Mouse (Mus musculus): ENCODE data around the gene Dnmt1. TPM values are rescaled to one million over a fixed set of nuclear protein-coding genes. Genes with fewer than 3 reads are reported as not detected.

Dnmt1 gene
- total and polyA plus RNA-seq, 3 experiments = 89.9 to 145 (median 121) TPM

Other genes with a start within 250 kb of the Dnmt1 start
- gene Olfm2, start 213.5 kb downstream of the Dnmt1 start, total RNA-seq (2012; rRNA removed) = 0.08 TPM in 1 of 2 replicates, not detected in the other
- gene Olfm2, start 213.5 kb downstream of the Dnmt1 start, total RNA-seq (2014; rRNA removed) = not detected in 2 replicates
- 0.14 and 0.47 TPM in 2 replicates for gene Olfm2, start 213.5 kb downstream of the Dnmt1 start, polyA plus RNA-seq (2012; ENCODE audit: insufficient read length, low read depth)
- gene Col5a3, start 144.8 kb downstream of the Dnmt1 start, total RNA-seq (2012; rRNA removed) = 0.08 and 0.25 TPM in 2 replicates
- not detected in 2 replicates for gene Col5a3, start 144.8 kb downstream of the Dnmt1 start, total RNA-seq (2014; rRNA removed)
- 0.04 TPM in 1 of 2 replicates, not detected in the other for gene Col5a3, start 144.8 kb downstream of the Dnmt1 start, polyA plus RNA-seq (2012; ENCODE audit: insufficient read length, low read depth)
- not detected in 2 replicates for gene Rdh8, start 141.4 kb downstream of the Dnmt1 start, total RNA-seq (2012; rRNA removed)
- not detected in 2 replicates for gene Rdh8, start 141.4 kb downstream of the Dnmt1 start, total RNA-seq (2014; rRNA removed)
- gene Rdh8, start 141.4 kb downstream of the Dnmt1 start, polyA plus RNA-seq (2012; ENCODE audit: insufficient read length, low read depth) = not detected in 2 replicates
- 18.8 and 25.2 TPM in 2 replicates for gene A230050P20Rik, start 91.2 kb downstream of the Dnmt1 start, total RNA-seq (2012; rRNA removed)
- gene A230050P20Rik, start 91.2 kb downstream of the Dnmt1 start, total RNA-seq (2014; rRNA removed) = 3.3 and 3.7 TPM in 2 replicates
- 11.0 and 11.2 TPM in 2 replicates for gene A230050P20Rik, start 91.2 kb downstream of the Dnmt1 start, polyA plus RNA-seq (2012; ENCODE audit: insufficient read length, low read depth)
- 3.4 and 11.8 TPM in 2 replicates for gene Angptl6, start 80.2 kb downstream of the Dnmt1 start, total RNA-seq (2012; rRNA removed)
- gene Angptl6, start 80.2 kb downstream of the Dnmt1 start, total RNA-seq (2014; rRNA removed) = 1.4 and 2.0 TPM in 2 replicates
- 0.57 and 1.1 TPM in 2 replicates for gene Angptl6, start 80.2 kb downstream of the Dnmt1 start, polyA plus RNA-seq (2012; ENCODE audit: insufficient read length, low read depth)
- gene Ppan, start 71.7 kb downstream of the Dnmt1 start, total RNA-seq (2012; rRNA removed) = 346 and 359 TPM in 2 replicates
- gene Ppan, start 71.7 kb downstream of the Dnmt1 start, total RNA-seq (2014; rRNA removed) = 242 and 272 TPM in 2 replicates
- 359 and 389 TPM in 2 replicates for gene Ppan, start 71.7 kb downstream of the Dnmt1 start, polyA plus RNA-seq (2012; ENCODE audit: insufficient read length, low read depth)
- gene Eif3g, start 61.3 kb downstream of the Dnmt1 start, total RNA-seq (2012; rRNA removed) = 293 and 340 TPM in 2 replicates
- 205 and 211 TPM in 2 replicates for gene Eif3g, start 61.3 kb downstream of the Dnmt1 start, total RNA-seq (2014; rRNA removed)
- gene Eif3g, start 61.3 kb downstream of the Dnmt1 start, polyA plus RNA-seq (2012; ENCODE audit: insufficient read length, low read depth) = 387 and 392 TPM in 2 replicates
- 1.6 and 2.0 TPM in 2 replicates for gene S1pr2, start 16.9 kb upstream of the Dnmt1 start, total RNA-seq (2012; rRNA removed)
- 0.84 and 1.3 TPM in 2 replicates for gene S1pr2, start 16.9 kb upstream of the Dnmt1 start, total RNA-seq (2014; rRNA removed)
- 1.4 and 3.2 TPM in 2 replicates for gene S1pr2, start 16.9 kb upstream of the Dnmt1 start, polyA plus RNA-seq (2012; ENCODE audit: insufficient read length, low read depth)
- 98.7 and 103 TPM in 2 replicates for gene Mrpl4, start 42.9 kb upstream of the Dnmt1 start, total RNA-seq (2012; rRNA removed)
- 42.1 and 43.9 TPM in 2 replicates for gene Mrpl4, start 42.9 kb upstream of the Dnmt1 start, total RNA-seq (2014; rRNA removed)
- gene Mrpl4, start 42.9 kb upstream of the Dnmt1 start, polyA plus RNA-seq (2012; ENCODE audit: insufficient read length, low read depth) = 83.6 and 94.8 TPM in 2 replicates
- gene Icam1, start 56.1 kb upstream of the Dnmt1 start, total RNA-seq (2012; rRNA removed) = 128 and 202 TPM in 2 replicates
- 101 and 102 TPM in 2 replicates for gene Icam1, start 56.1 kb upstream of the Dnmt1 start, total RNA-seq (2014; rRNA removed)
- gene Icam1, start 56.1 kb upstream of the Dnmt1 start, polyA plus RNA-seq (2012; ENCODE audit: insufficient read length, low read depth) = 64.2 and 70.6 TPM in 2 replicates
- gene Icam4, start 69.5 kb upstream of the Dnmt1 start, total RNA-seq (2012; rRNA removed) = 2.9 and 3.1 TPM in 2 replicates
- gene Icam4, start 69.5 kb upstream of the Dnmt1 start, total RNA-seq (2014; rRNA removed) = 1.1 and 1.2 TPM in 2 replicates
- gene Icam4, start 69.5 kb upstream of the Dnmt1 start, polyA plus RNA-seq (2012; ENCODE audit: insufficient read length, low read depth) = 0.72 and 0.96 TPM in 2 replicates
- 4.9 TPM in 2 replicates for gene Icam5, start 72.2 kb upstream of the Dnmt1 start, total RNA-seq (2012; rRNA removed)
- 0.89 and 1.0 TPM in 2 replicates for gene Icam5, start 72.2 kb upstream of the Dnmt1 start, total RNA-seq (2014; rRNA removed)
- gene Icam5, start 72.2 kb upstream of the Dnmt1 start, polyA plus RNA-seq (2012; ENCODE audit: insufficient read length, low read depth) = 1.6 and 1.7 TPM in 2 replicates
- gene Zglp1, start 107.2 kb upstream of the Dnmt1 start, total RNA-seq (2012; rRNA removed) = 1.1 TPM in 1 of 2 replicates, not detected in the other
- 1.3 TPM in 1 of 2 replicates, not detected in the other for gene Zglp1, start 107.2 kb upstream of the Dnmt1 start, total RNA-seq (2014; rRNA removed)
- gene Zglp1, start 107.2 kb upstream of the Dnmt1 start, polyA plus RNA-seq (2012; ENCODE audit: insufficient read length, low read depth) = 0.87 and 0.98 TPM in 2 replicates
- gene Gm49373, start 113.2 kb upstream of the Dnmt1 start, total RNA-seq (2012; rRNA removed) = 0.85 and 1.8 TPM in 2 replicates
- 0.54 and 0.60 TPM in 2 replicates for gene Gm49373, start 113.2 kb upstream of the Dnmt1 start, total RNA-seq (2014; rRNA removed)
- 1.5 and 2.9 TPM in 2 replicates for gene Gm49373, start 113.2 kb upstream of the Dnmt1 start, polyA plus RNA-seq (2012; ENCODE audit: insufficient read length, low read depth)
- 79.7 and 90.4 TPM in 2 replicates for gene Fdx1l, start 113.7 kb upstream of the Dnmt1 start, total RNA-seq (2012; rRNA removed)
- 67.2 and 70.8 TPM in 2 replicates for gene Fdx1l, start 113.7 kb upstream of the Dnmt1 start, total RNA-seq (2014; rRNA removed)
- gene Fdx1l, start 113.7 kb upstream of the Dnmt1 start, polyA plus RNA-seq (2012; ENCODE audit: insufficient read length, low read depth) = 105 and 112 TPM in 2 replicates
- 20.6 and 30.5 TPM in 2 replicates for gene Gm38431, start 132.1 kb upstream of the Dnmt1 start, total RNA-seq (2012; rRNA removed)
- gene Gm38431, start 132.1 kb upstream of the Dnmt1 start, total RNA-seq (2014; rRNA removed) = 0.26 and 1.1 TPM in 2 replicates
- 7.1 and 9.8 TPM in 2 replicates for gene Gm38431, start 132.1 kb upstream of the Dnmt1 start, polyA plus RNA-seq (2012; ENCODE audit: insufficient read length, low read depth)
- 30.8 and 31.3 TPM in 2 replicates for gene Raver1, start 132.1 kb upstream of the Dnmt1 start, total RNA-seq (2012; rRNA removed)
- 16.0 and 18.9 TPM in 2 replicates for gene Raver1, start 132.1 kb upstream of the Dnmt1 start, total RNA-seq (2014; rRNA removed)
- gene Raver1, start 132.1 kb upstream of the Dnmt1 start, polyA plus RNA-seq (2012; ENCODE audit: insufficient read length, low read depth) = 77.9 and 101 TPM in 2 replicates
- gene Tyk2, start 171.4 kb upstream of the Dnmt1 start, total RNA-seq (2012; rRNA removed) = 64.3 and 80.0 TPM in 2 replicates
- 39.0 and 40.6 TPM in 2 replicates for gene Tyk2, start 171.4 kb upstream of the Dnmt1 start, total RNA-seq (2014; rRNA removed)
- 45.1 and 49.6 TPM in 2 replicates for gene Tyk2, start 171.4 kb upstream of the Dnmt1 start, polyA plus RNA-seq (2012; ENCODE audit: insufficient read length, low read depth)
- 227 and 230 TPM in 2 replicates for gene Cdc37, start 190.1 kb upstream of the Dnmt1 start, total RNA-seq (2012; rRNA removed)
- 84.1 and 87.2 TPM in 2 replicates for gene Cdc37, start 190.1 kb upstream of the Dnmt1 start, total RNA-seq (2014; rRNA removed)
- gene Cdc37, start 190.1 kb upstream of the Dnmt1 start, polyA plus RNA-seq (2012; ENCODE audit: insufficient read length, low read depth) = 447 and 532 TPM in 2 replicates
- 4.1 and 4.8 TPM in 2 replicates for gene Pde4a, start 205.8 kb upstream of the Dnmt1 start, total RNA-seq (2012; rRNA removed)
- 1.2 and 1.7 TPM in 2 replicates for gene Pde4a, start 205.8 kb upstream of the Dnmt1 start, total RNA-seq (2014; rRNA removed)
- gene Pde4a, start 205.8 kb upstream of the Dnmt1 start, polyA plus RNA-seq (2012; ENCODE audit: insufficient read length, low read depth) = 7.2 and 7.6 TPM in 2 replicates

All from CH12.LX (cell line).